Mouse (Mus musculus) embryonic facial prominence, embryonic 15.5 days (tissue): Measurements from ENCODE around the gene Dbt. TPM values are rescaled to one million over a fixed set of nuclear protein-coding genes. Genes with fewer than 3 reads are reported as not detected.

Experiments used
- ATAC-seq: fragments of 200-750 bp; cut with Nextera tagmentation; 2 replicates; pipeline ENCODE4 v1.8.0; 2017; ENCODE audit warnings: low read depth, moderate TSS enrichment; ENCODE audit not compliant: insufficient number of reproducible peaks, low FRiP score, low TSS enrichment
- H3K27ac ChIP-seq: fragments of 300-500 bp; sonication (generic); replicated peaks from 2 replicates; pipeline ENCODE4 v1.5.1; 2015; ENCODE audit warnings: mild to moderate bottlenecking, inconsistent platforms
- H3K27me3 ChIP-seq: fragments of 300-500 bp; sonication (generic); 2 replicates; pipeline ENCODE4 v1.6.1; 2015; ENCODE audit warnings: inconsistent platforms
- H3K36me3 ChIP-seq: fragments of 300-500 bp; sonication (generic); 2 replicates; pipeline ENCODE4 v1.6.1; 2015; ENCODE audit warnings: mild to moderate bottlenecking, inconsistent platforms
- H3K4me1 ChIP-seq: fragments of 300-500 bp; sonication (generic); 2 replicates; pipeline ENCODE4 v1.6.1; 2015; ENCODE audit warnings: inconsistent platforms
- H3K4me2 ChIP-seq: fragments of 300-500 bp; sonication (generic); replicated peaks from 2 replicates; pipeline ENCODE4 v1.6.1; 2015; ENCODE audit warnings: mild to moderate bottlenecking, inconsistent platforms
- H3K4me3 ChIP-seq: fragments of 300-500 bp; sonication (generic); replicated peaks from 2 replicates; pipeline ENCODE4 v1.5.1; 2015; ENCODE audit warnings: mild to moderate bottlenecking, inconsistent platforms
- H3K9ac ChIP-seq: fragments of 300-500 bp; sonication (generic); 2 replicates; pipeline ENCODE4 v1.6.1; 2015; ENCODE audit warnings: inconsistent platforms
- H3K9me3 ChIP-seq: fragments of 300-500 bp; sonication (generic); replicated peaks from 2 replicates; pipeline ENCODE4 v1.6.1; 2016; ENCODE audit warnings: inconsistent platforms
- WGBS: fragments of 180-500 bp; shearing (Covaris S2); methylation state at CpG from one replicate; pipeline ENCODE4 v1.1.7; 2015; 5-methylcytosine and 5-hydroxymethylcytosine counted together
- polyA plus RNA-seq: library from polyadenylated mRNA; unstranded; fragments of >200 nt; fragmentation: Nextera tagmentation; extraction: Ambion mirVana; gene quantifications from 2 replicates; pipeline ENCODE4 v1.2.1, GENCODE M21; 2015

Dbt gene
- polyA plus RNA-seq: 15.1 and 15.9 TPM in 2 replicates

GRCm38 (mm10) chr3:116512904-116513716, at the start of gene Dbt:
TSS of gene Dbt (plus strand) at chr3:116513070.
- peak within 1 kb of the TSS; percentile 67 for H3K4me3 ChIP-seq
- peak within 1 kb of the TSS; percentile 76 for H3K4me2 ChIP-seq
- H3K36me3 ChIP-seq: no peaks in the 10 kb centered on the region
- peaks cover 13% of the 10 kb centered on the region for H3K4me1 ChIP-seq
- peak within 1 kb of the TSS; percentile 47 for H3K9ac ChIP-seq
- H3K27me3 ChIP-seq: no peaks in the 10 kb centered on the region
- ATAC-seq: peak; percentile 94
- WGBS: 1% methylated on average over 36 of the region's 36 CpGs
- no peaks in the 10 kb centered on the region for H3K9me3 ChIP-seq
- peak within 1 kb of the TSS; percentile 34 for H3K27ac ChIP-seq

GRCm38 (mm10) chr3:116464318-116464717, 48.6 kb upstream of the Dbt start:
- peak; percentile 62 for ATAC-seq
- Histone ChIP-seq H3K9me3 (no peaks in the 10 kb centered on the region), H3K4me3 (no peak overlapping the region), H3K27me3 (no peaks in the 10 kb centered on the region), H3K4me2 (no peak overlapping the region), H3K36me3 (no peaks in the 10 kb centered on the region), H3K4me1 (peaks cover 4% of the 10 kb centered on the region), H3K27ac (peak overlapping the region; percentile 60; the same call in 1 of the 2 replicates), H3K9ac (no peak overlapping the region)
- 18% methylated on average over 2 of the region's 2 CpGs for WGBS

GRCm38 (mm10) chr3:116465709-116466108, 47.2 kb upstream of the Dbt start:
- Histone ChIP-seq H3K27ac (no peak overlapping the region), H3K9ac (no peak overlapping the region), H3K4me1 (peaks cover 4% of the 10 kb centered on the region), H3K4me2 (no peak overlapping the region), H3K4me3 (no peak overlapping the region), H3K36me3 (no peaks in the 10 kb centered on the region), H3K27me3 (no peaks in the 10 kb centered on the region), H3K9me3 (no peaks in the 10 kb centered on the region)
- no peak for ATAC-seq
- 86% methylated on average over 12 of the region's 12 CpGs for WGBS

- H3K9me3 ChIP-seq: no peaks in the 10 kb centered on the region
- WGBS: 65% methylated on average over 11 of the region's 11 CpGs
- H3K27ac ChIP-seq: no peak overlapping the region
- no peak for ATAC-seq
- H3K4me1 ChIP-seq: no peaks in the 10 kb centered on the region
- no peak overlapping the region for H3K4me3 ChIP-seq
- H3K9ac ChIP-seq: no peak overlapping the region
- H3K36me3 ChIP-seq: no peaks in the 10 kb centered on the region
- H3K27me3 ChIP-seq: no peaks in the 10 kb centered on the region
- H3K4me2 ChIP-seq: no peak overlapping the region
Observed at GRCm38 (mm10) chr3:116474602-116475001, 38.3 kb upstream of the Dbt start.

GRCm38 (mm10) chr3:116476686-116477298, 36.1 kb upstream of the Dbt start:
- 49% methylated on average over 5 of the region's 5 CpGs for WGBS
- Histone ChIP-seq H3K4me2 (no peak overlapping the region), H3K4me3 (no peak overlapping the region), H3K9ac (no peak overlapping the region), H3K9me3 (no peaks in the 10 kb centered on the region), H3K27ac (no peak overlapping the region), H3K27me3 (no peaks in the 10 kb centered on the region), H3K36me3 (no peaks in the 10 kb centered on the region), H3K4me1 (no peaks in the 10 kb centered on the region)
- ATAC-seq: no peak

- Histone ChIP-seq H3K27ac (no peak overlapping the region), H3K27me3 (no peaks in the 10 kb centered on the region), H3K4me3 (no peak overlapping the region), H3K36me3 (no peaks in the 10 kb centered on the region), H3K9ac (no peak overlapping the region), H3K4me1 (no peaks in the 10 kb centered on the region), H3K9me3 (no peaks in the 10 kb centered on the region), H3K4me2 (no peak overlapping the region)
- 0 out of 2 replicates have a peak, but pooled peaks have one; percentile 34 for ATAC-seq
- WGBS: 71% methylated on average over 7 of the region's 7 CpGs
Observed at GRCm38 (mm10) chr3:116477351-116477750, 35.5 kb upstream of the Dbt start.

GRCm38 (mm10) chr3:116480119-116480518, 32.8 kb upstream of the Dbt start:
- Histone ChIP-seq H3K4me3 (no peak overlapping the region), H3K4me1 (no peaks in the 10 kb centered on the region), H3K4me2 (no peak overlapping the region), H3K36me3 (no peaks in the 10 kb centered on the region), H3K27me3 (no peaks in the 10 kb centered on the region), H3K9me3 (no peaks in the 10 kb centered on the region), H3K9ac (no peak overlapping the region), H3K27ac (no peak overlapping the region)
- WGBS: 41% methylated on average over 2 of the region's 2 CpGs
- ATAC-seq: no peak

- WGBS: 45% methylated on average over 5 of the region's 5 CpGs
- no peak for ATAC-seq
Observed at GRCm38 (mm10) chr3:116480937-116481336, 31.9 kb upstream of the Dbt start.

GRCm38 (mm10) chr3:116482724-116483123, 30.1 kb upstream of the Dbt start:
- no peaks in the 10 kb centered on the region for H3K4me1 ChIP-seq
- no peak for ATAC-seq
- H3K4me2 ChIP-seq: no peak overlapping the region
- no peak overlapping the region for H3K27ac ChIP-seq
- H3K9ac ChIP-seq: no peak overlapping the region
- no peak overlapping the region for H3K4me3 ChIP-seq
- H3K36me3 ChIP-seq: peaks cover 5% of the 10 kb centered on the region
- H3K27me3 ChIP-seq: no peaks in the 10 kb centered on the region
- WGBS: 54% methylated on average over 3 of the region's 3 CpGs
- H3K9me3 ChIP-seq: no peaks in the 10 kb centered on the region

More at GRCm38 (mm10) chr3:116480937-116481336, 31.9 kb upstream of the Dbt start:
- H3K4me3 ChIP-seq: no peak overlapping the region
- H3K4me2 ChIP-seq: no peak overlapping the region
- H3K4me1 ChIP-seq: no peaks in the 10 kb centered on the region
- no peaks in the 10 kb centered on the region for H3K27me3 ChIP-seq
- no peak overlapping the region for H3K9ac ChIP-seq
- no peaks in the 10 kb centered on the region for H3K36me3 ChIP-seq
- no peak overlapping the region for H3K27ac ChIP-seq
- no peaks in the 10 kb centered on the region for H3K9me3 ChIP-seq

GRCm38 (mm10) chr3:116483271-116483670, 29.6 kb upstream of the Dbt start:
- no peak overlapping the region for H3K9ac ChIP-seq
- no peaks in the 10 kb centered on the region for H3K4me1 ChIP-seq
- 80% methylated on average over 4 of the region's 4 CpGs for WGBS
- H3K27ac ChIP-seq: no peak overlapping the region
- H3K4me3 ChIP-seq: no peak overlapping the region
- ATAC-seq: no peak
- H3K27me3 ChIP-seq: no peaks in the 10 kb centered on the region
- no peak overlapping the region for H3K4me2 ChIP-seq
- H3K36me3 ChIP-seq: peaks cover 11% of the 10 kb centered on the region
- no peaks in the 10 kb centered on the region for H3K9me3 ChIP-seq

- H3K9ac ChIP-seq: no peak overlapping the region
- H3K27ac ChIP-seq: no peak overlapping the region
- no peak for ATAC-seq
- H3K4me1 ChIP-seq: no peaks in the 10 kb centered on the region
- no peak overlapping the region for H3K4me3 ChIP-seq
- WGBS: 91% methylated on average over 5 of the region's 5 CpGs
- H3K27me3 ChIP-seq: no peaks in the 10 kb centered on the region
- H3K4me2 ChIP-seq: no peak overlapping the region
- H3K36me3 ChIP-seq: peaks cover 75% of the 10 kb centered on the region
- no peaks in the 10 kb centered on the region for H3K9me3 ChIP-seq
Observed at GRCm38 (mm10) chr3:116490920-116491319, 21.9 kb upstream of the Dbt start.
